Mouse (Mus musculus) frontal cortex, postnatal 14 days (tissue): ENCODE measurements at regions not wholly inside any gene's neighbourhood (a gene's known extent, or its start where the extent isn't known, plus 50 kb on each side); places are given as distances from the start of the nearest gene placed in this dataset.

ENCODE experiments used
- DNase-seq, 2 experiments: peaks; one replicate each; pipeline ENCODE4 v3.0.0; 2022; ENCODE audit warnings: low spot score in 2 of 2

DNA sequence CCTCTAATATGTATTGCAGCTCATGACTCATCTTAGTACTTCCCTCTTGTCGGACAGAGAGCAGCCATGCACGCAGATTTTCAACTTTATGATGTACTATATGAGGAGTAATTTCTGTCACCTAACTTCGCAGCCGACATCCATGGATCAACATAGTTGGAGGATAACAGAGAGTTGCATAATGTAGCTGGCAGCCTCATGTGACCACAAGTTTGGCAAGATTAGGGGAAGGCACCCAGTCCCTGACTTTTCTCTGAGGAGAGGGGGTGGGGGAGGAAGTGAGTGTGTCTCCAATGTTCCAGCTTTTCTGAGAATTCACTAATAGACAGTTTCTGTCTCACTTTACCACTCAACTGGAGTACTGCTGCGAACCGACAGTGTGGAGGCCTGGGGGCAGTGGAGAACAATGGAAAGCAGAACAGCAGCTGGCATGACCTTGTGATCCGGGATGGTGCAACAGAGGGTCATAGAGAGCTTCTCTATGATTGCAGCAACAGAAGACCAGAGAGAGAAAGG is 424.0 kb downstream of the Ptprc start:
- DNase-seq = no peak

DNA sequence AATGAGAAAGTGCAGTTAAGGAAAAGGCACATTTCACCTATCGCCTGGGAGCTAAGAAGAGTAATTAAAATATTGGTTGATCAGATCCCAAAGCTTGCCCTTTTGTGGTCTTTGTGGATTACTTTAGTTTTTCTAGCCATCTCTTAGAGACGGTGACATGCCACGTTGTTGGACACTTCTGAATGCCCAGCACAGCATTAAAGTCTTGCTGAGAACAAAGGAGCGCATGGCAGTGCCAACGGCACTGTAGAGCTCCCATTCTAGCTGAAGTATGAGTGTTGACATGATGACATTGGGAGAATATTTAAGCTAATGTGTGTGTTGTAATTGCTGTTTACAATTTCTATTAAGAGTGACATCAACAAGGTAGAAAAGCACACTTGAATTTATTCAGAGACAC is 424.6 kb downstream of the Ptprc start:
- DNase-seq = no peak

DNA sequence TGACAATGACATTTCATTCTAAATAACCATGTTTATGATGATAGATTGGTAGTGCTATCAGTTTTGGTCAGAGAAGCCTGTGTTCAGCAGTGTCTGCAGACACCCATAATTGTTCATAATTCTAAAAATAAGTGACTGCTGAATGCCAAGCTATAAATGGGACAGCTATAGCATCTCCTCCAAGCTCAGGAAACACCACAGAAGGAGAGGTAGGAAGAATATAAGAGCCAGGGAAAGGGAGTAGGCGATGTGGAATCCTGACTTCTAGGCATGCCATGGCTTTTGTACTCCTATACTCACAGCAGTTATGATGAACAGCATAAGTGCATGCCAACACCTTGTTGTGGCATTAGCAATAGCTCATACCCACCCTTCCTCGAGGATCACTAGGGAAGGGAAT is 429.4 kb downstream of the Ptprc start:
- no peak for DNase-seq

DNA sequence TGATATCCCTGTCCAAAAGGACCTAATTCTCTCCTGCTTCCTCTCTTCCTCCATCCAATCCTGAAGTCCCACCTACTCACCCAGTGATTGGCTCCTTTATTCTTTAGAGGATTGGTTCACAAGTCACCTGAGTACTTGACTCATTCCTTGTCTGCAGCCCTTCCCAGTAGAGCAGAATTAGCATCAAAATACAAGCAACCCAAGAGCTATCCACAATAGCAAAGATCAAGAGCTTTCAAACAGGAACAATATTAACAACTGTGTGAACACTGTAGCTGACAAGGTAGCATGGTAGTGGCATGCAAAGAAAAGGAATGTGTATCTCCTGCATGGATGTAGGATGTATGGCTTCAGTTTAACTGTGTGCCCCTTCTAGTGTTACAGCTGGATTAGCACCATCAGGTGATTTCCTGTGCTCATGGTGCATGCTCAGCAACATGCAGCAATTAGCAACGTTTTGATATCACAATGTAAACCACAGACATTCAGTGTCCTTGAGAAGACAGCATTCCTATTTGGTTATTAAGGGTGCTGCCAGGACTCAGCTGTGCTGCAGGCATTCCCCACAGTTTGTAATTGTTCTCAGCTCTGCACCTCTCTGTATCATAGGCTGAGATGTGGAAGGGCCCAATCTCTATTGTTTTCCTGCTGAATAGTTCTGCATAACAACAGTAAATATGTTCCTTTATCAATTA is 437.2 kb downstream of the Ptprc start:
- DNase-seq = no peak

DNA sequence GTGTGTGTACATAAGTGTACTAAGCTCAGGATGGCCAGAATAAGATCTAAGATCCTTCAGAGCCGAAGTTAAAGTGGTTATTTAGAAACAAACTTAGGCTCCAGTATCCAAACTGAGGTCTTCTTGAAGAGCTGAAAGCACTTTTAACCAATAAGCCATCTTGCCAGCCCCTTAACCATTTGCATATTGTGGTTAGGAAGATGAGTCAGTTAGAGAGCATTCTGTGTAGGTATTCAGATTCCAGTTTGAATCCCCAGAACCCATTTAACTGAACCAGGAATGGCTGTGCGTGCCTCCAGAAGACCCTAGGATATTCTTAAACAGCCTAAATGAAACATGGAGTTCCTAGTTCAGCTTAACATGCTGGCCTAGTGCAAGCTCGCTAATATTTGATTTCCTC is 471.6 kb downstream of the Ptprc start:
- DNase-seq = no peak

DNA sequence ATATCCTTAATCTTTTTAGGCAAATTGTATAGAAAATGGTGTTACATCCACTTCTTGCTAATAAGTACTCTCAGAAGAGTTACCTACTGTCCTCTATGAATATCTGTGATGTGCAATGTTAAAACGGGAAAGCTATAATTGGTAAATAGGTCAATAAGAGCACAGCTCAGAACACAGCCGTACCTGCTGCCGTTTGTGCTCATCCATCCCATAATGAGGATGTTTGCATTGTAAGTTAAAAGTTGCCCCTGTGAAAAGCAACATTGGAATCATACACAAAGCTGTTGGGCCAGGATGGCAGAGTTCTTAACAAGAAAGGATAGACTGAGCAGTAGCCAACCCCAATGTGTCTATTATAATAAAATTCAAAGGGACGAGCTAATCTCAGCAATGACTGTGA is 476.6 kb downstream of the Ptprc start:
- no peak for DNase-seq

DNA sequence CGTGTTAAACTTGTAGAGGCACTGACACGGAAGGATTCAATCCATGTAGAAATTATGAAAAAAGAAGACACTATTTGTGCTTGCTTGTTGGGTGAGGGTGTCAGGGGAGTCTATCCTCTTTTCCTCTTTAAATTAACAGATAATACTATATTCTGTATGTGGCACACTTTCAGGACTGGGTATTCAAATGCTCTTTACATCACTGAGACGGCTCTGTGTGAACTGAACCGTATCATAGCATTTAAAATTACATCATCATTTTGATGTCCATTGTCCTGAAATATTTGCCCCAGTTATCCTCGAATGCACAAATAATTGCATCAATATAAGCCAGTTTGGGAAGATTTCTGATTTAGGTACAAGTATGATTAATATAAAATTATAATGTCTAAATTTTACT is 478.2 kb downstream of the Ptprc start:
- no peak for DNase-seq

DNA sequence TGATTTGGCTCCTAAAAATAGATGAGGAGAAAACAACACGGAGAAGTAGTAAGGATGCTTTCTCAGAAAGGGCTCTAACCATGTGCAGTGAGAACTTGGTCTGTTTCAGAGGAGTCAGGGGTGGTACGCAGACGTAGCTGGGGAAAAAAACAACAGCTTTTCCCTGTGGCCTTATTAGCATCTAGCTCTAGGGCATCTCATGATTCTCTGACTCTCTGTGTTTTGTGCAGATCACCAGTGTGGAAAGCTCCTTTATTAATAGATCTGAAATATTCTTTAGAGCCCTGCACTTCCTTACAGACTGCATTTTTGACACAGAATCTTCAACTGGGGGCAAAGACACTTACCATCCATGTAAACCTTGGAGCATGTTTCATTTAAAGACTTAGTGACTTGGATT is 478.7 kb downstream of the Ptprc start:
- no peak for DNase-seq

DNA sequence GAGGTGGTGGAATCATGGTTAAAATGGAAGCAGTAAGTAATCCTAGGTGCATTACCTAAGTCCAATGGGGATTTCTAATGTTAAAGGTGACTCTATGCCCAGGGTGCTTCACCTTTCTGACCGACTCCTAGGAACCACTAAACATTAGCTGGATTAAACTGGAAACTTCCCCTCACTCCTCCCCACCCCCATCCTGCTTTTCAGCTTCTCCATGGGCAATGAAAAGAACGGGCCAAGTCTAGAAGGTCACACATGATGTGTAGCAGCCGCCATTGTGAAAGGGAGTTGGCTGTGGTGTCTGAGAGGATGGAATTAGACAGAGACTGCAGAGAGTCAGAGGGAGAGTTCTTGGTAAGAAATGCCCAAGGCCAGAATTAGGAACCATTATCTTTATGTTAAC is 479.8 kb downstream of the Ptprc start:
- no peak for DNase-seq

DNA sequence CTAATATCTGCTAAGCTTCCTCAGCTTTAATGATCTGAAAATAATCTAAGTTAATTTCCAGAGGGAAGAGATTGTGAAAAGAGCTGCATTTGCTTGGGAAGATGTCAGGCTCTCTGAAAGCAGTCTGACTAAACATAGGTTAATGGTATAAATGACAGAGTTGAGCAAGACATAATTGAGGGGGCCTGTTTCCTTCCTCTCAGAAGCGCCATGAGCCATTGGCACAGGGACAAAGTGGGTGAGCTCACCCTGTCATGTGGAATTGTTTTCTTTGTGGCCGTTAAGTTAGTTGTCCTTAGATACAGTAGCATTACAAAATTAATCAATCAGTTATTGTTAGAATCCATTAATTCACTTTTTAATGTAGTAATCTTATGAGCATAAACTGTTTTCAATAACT is 483.0 kb downstream of the Ptprc start:
- no peak for DNase-seq

DNA sequence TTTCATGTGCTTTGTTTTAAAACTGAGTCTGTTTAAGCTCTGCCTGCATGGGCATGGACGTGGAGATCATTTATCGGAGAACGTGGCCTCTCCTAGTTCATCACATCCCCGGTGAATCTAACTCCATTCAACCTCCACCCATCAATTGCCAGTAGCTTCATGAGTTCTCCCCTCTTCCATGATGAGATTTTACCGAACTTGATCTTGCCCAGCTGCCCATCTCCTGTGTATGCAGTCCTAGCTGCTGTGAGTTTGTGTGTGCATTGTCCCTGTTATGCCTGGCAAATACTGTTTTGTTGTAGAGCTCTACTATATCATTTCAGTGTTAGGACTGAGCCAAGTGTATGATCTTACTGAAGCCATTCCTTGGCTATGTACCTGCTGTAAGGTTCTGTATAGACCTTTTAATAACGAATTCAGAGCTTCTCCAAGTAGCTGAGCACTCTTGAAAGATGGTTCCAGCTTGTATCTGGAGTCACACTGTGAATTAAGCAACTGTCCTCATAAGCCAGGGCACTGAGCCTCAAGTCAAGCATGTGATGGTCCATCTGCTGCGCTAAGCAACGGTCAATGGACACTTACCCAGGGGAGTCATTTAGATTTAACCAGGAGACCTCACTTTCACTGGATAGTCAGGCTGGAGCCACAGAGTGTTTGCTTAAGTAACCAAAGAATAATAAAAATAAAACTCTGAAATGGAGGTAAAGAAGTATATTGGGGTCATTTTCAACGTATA is 484.5 kb downstream of the Ptprc start:
- no peak for DNase-seq

DNA sequence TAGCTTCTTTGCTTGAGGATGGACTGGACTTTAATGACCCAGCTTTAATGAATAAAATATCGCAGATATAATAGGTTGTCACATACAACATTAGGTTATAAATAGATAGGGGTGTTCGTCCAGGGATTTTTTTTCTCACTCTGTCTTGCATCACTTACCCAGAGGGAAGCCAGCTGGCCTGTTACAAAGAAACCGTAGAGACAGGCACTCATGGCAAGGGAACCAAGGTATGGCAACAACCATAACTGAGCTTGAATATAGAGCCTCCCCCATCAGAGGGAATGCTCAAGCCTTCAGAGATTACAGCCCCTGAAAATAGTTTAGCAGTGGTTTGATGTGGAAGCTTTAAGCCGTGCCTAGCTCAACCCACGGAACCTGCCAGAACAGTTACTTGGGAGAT is 504.9 kb downstream of the Ptprc start:
- DNase-seq = no peak

DNA sequence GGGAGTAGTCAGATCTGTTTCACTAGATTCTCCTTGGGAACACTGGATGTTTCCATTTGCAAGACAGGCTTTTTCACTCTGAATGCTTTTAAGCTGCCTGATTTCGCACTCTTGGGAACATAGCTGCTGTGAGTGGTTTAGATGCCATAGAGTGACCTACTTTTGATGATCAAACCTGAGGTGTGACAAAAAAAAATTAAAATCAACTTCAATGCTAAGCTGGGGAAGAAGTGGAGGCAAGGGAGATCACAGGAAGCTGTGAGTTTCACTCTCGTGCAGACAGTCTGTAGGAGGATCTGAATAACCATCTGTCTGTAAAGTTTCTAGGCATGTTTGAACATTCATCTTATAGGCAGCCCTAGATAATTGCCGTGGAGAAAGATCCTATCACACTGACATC is 505.7 kb downstream of the Ptprc start:
- DNase-seq = no peak

DNA sequence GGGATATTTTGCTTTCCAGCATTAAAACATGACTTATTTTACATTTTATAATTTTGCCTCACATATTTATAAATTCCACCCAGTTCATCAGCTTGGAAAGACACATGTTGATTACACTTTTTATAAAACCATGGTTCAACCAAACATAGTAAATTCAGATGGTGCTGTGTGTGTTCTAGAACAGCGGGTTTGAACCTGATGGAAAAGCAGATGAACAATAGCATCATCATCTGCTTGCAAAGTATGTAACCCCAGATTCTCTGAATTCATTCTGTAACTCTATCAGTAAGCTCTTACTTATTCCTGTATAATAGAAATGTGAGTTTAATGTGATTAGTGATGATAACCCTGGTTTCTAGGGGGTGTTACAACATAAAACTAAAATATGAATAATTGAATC is 517.4 kb downstream of the Ptprc start:
- DNase-seq = no peak

DNA sequence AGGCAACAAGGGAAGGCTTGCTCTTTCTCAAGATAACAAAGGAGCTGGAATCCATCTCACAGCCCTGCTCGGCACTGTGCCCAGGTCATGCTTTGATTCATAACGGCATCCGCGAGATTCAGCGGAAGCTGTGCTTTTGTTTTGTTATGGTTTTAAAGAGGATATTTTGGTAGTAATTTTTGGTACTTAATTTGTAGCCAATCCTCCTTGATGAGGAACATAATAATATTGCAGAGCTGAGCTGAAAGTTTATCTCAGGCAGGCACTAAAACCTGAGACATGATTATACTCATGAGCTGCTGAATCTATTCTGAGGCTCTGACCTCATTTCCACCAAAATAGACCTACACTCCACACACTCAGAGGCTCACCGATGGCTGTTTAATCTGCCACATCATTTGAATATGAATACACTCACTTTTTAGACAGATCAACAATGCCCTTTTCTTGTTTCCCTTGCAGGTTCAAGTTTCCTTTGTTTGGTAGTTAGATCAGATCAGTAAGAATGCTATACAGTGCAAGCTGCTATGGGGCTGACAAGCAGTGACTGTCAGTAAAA is 518.5 kb downstream of the Ptprc start:
- no peak for DNase-seq

DNA sequence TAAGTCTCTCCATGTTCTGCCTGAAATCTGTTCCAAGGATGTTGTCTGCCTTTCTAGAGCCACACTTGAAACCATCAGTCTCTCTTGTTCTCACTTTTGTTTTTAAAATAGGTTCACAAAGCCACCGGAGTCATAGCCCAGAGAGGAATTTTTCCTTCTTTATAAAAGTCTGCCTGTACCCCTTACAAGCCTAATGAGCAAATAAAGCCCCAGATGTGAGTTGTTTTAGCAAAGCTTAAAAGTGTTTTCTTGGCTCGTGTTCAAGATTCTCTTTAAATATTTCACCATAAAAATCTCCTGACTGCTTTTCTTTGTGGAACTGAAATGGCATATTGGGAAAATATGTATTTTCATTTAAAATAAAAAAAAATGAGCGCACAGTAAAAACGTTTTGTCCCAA is 521.3 kb downstream of the Ptprc start:
- DNase-seq = no peak

DNA sequence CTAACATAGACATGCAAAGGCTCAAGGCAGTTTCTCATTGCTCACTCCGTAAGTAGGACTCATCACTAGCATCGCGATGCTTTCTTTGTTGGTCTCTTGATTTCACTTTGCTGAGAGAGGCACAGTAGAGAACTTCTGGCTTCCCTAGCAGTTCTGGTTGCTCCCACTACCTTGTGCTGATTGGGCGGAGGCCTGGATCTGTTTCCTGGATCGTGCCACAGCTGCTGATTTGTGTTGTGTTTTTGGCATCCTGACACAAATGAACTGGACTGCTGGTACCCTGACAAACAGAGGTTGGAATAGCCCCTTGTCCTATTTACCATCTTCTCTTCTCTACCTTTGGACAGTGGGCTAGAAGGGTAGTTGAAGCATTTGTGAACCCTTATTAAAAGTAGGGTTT is 522.0 kb downstream of the Ptprc start:
- no peak for DNase-seq

DNA sequence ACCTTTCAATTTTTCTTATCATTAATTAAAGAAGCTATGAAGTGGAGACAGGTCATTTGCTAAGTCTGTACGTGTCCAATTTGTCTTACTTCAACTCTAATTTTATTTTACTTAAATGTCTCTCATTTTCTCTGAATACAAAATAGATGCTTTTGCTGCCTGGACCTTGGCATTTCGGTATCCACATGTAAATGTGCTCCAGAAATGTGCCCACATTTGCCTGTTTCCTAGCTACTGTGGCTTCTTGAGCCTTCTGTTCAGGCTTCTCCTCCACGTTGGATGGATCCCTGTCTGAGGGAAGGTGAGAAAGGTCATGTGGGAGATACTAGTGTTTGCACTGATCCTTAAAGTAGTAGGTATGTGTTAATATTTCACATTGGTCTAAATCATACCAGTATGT is 524.9 kb downstream of the Ptprc start:
- DNase-seq = no peak

DNA sequence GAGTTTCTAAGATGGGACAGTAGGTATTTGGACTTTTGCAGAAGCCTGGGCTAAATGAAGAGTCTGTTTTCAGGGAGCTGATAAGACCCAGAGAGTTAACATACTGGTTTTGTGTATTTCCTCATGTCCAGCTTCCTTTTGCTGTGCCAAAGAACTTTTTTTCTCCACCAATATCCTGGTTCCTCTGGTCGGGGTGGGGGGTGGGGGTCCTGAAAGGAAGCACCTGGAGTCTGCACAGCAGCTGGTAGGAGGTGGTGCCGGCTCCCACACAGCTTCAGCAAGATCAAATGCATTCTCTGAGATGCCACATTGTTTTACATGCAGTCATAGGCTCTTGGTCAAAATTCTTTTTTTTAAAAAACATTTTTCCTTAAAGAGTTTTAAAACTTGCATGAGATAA is 525.4 kb downstream of the Ptprc start:
- no peak for DNase-seq

DNA sequence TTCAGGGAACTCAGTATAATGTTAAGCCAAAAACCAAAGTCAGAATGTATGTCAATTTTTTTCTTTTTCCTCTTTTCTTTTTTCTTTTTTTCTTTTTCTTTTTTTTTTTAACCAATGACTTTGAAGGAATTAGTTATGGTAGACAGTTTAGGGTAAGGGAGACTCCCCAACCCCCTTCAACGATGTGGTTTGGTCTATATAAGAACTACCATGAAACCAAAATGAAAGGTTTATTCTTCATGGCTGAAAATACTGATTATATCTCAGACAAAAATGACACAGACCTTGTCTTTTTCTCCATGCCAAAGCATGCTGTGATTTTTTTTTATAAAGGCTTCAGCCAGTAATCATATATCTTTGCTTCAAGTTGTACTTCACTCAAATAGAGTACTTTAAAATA is 526.7 kb downstream of the Ptprc start:
- no peak for DNase-seq

DNA sequence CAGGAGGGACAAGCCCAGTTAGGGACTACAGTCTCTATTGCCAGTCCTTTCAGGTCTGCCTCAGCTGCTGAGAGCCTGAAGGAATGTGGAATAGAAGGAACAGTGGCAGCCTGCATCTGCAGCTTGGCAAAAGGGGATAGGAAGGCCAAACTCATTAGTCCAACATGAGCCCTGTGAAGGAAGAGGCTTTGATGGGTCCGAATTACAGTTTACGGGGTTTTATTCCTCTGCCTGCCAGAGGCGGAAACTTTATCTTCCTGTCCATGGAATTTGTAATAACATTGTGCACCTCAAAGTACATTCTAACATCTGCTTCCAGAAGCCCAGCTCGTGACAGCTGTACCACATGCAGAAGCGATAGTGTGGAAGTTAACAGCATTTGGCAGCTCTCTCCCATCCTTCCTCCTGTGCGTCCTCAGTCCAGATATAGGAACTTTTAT is 530.9 kb downstream of the Ptprc start:
- DNase-seq = no peak

DNA sequence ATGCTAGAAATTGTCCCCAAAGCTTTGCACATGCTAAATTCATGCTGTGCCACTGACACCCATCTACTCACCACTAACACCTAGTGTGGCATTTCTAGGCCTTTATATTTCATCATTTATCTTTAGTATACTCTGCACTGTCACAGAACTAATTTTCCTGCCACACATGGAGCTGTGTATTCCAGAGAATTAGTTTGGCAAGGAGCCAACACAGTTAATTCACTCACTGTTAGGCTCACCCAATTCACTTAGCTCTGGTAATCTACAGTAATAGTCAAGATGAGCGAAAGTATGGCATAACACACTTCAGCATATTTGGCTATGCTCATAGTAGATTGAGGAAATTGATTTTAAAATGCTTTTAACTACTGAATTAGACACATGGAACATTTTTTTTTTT is 532.0 kb downstream of the Ptprc start:
- no peak for DNase-seq

DNA sequence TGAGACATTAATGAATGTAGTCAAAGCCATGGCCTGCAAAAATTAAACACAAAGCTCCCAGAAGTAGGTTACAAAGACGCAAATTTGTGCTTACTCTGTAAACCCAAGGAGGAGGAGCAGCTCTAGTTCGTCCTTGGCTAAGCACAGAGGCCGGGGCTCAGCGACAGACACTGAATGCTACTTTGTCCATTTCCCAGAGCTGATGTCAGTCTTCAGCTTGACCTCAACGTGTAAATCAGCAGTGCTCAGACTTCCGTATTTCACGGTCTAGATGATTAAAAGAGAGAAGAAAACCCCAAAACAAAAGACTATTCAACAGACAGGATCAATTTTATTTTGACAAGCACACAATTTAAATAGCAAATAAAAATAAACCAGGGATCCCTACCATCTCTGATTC is 534.7 kb downstream of the Ptprc start:
- DNase-seq = no peak
